Mouse (Mus musculus) adrenal gland (tissue): Measurements from ENCODE around the gene Sec24d.

Experiments used
- intact Hi-C: fragments of 180-260 bp; cut with DNase I; formaldehyde crosslinking; loops from one replicate; pipeline ENCODE4 v1.15.1; 2025

Gene Sec24d

GRCm38 (mm10) chr3:123291670-123292069 is 24.4 kb downstream of the Sec24d start:
- intact Hi-C loops, result no loop called here

- intact Hi-C loops, result no loop called here
Measured at GRCm38 (mm10) chr3:123296654-123297053, 29.4 kb downstream of the Sec24d start.

GRCm38 (mm10) chr3:123298283-123298682 is 31.0 kb downstream of the Sec24d start:
- intact Hi-C loops, result no loop called here

- intact Hi-C loops, result no loop called here
Measured at GRCm38 (mm10) chr3:123301521-123301920, 34.3 kb downstream of the Sec24d start.

- intact Hi-C loops, result no loop called here
Measured at GRCm38 (mm10) chr3:123305611-123306010, 38.4 kb downstream of the Sec24d start.

GRCm38 (mm10) chr3:123307446-123307845 is 40.2 kb downstream of the Sec24d start:
- intact Hi-C loops, result no loop called here

GRCm38 (mm10) chr3:123309141-123309540 is 41.9 kb downstream of the Sec24d start:
- intact Hi-C loops, result no loop called here

GRCm38 (mm10) chr3:123312477-123313062 is 45.3 kb downstream of the Sec24d start:
- intact Hi-C loops, result no loop called here

- intact Hi-C loops, result no loop called here
Measured at GRCm38 (mm10) chr3:123313477-123313876, 46.2 kb downstream of the Sec24d start.

GRCm38 (mm10) chr3:123313920-123314614 is 46.8 kb downstream of the Sec24d start:
- intact Hi-C loops, result no loop called here

GRCm38 (mm10) chr3:123316066-123316465 is 48.8 kb downstream of the Sec24d start:
- intact Hi-C loops, result loop anchor here (5.0 kb wide), 1 partner anchor 49 kb away; the partner anchor contains the start of gene Sec24d

- intact Hi-C loops, result loop anchor here (5.0 kb wide), 1 partner anchor 50 kb away; the partner anchor contains the start of gene Sec24d
Measured at GRCm38 (mm10) chr3:123317081-123317480, 49.8 kb downstream of the Sec24d start.

- intact Hi-C loops, result loop anchor here (2.0 kb wide), 1 partner anchor 152 kb away; no protein-coding TSS in a partner anchor
Measured at GRCm38 (mm10) chr3:123320341-123320740, 53.1 kb downstream of the Sec24d start.

GRCm38 (mm10) chr3:123321612-123322011 is 54.4 kb downstream of the Sec24d start:
- intact Hi-C loops, result loop anchor here (1.0 to 2.0 kb wide), 2 partner anchors 85 to 153 kb away; partner anchors contain the start of gene Synpo2

GRCm38 (mm10) chr3:123322147-123322546 is 54.9 kb downstream of the Sec24d start:
- intact Hi-C loops, result loop anchor here (1.0 kb wide), 1 partner anchor 86 kb away; the partner anchor contains the start of gene Synpo2

GRCm38 (mm10) chr3:123324326-123324725 is 57.1 kb downstream of the Sec24d start:
- intact Hi-C loops, result no loop called here

- intact Hi-C loops, result no loop called here
Measured at GRCm38 (mm10) chr3:123329251-123329650, 62.0 kb downstream of the Sec24d start.

GRCm38 (mm10) chr3:123330221-123330620 is 63.0 kb downstream of the Sec24d start:
- intact Hi-C loops, result no loop called here

GRCm38 (mm10) chr3:123332330-123333054 is 65.2 kb downstream of the Sec24d start:
- intact Hi-C loops, result no loop called here

- intact Hi-C loops, result no loop called here
Measured at GRCm38 (mm10) chr3:123333055-123333424, 65.8 kb downstream of the Sec24d start.

- intact Hi-C loops, result no loop called here
Measured at GRCm38 (mm10) chr3:123334947-123335346, 67.7 kb downstream of the Sec24d start.

GRCm38 (mm10) chr3:123335480-123335879 is 68.2 kb downstream of the Sec24d start:
- intact Hi-C loops, result no loop called here
